ENCODE assay signal across 25 mouse cellular contexts in genomic region chr14:29362448-29362847, GRCm38 (mm10).
DNase-seq lines count a peak whose midpoint lies in the region; ATAC-seq and TF ChIP-seq lines count a peak whose summit lies in the region.
"Had no signal": no experiment of that assay in that cellular context is flagged by ENCODE, and none has a peak within 500 bp of the region (broad histone marks: within the 10 kb centered on the region; RNA-seq: fewer than 3 reads in every experiment).

No protein-coding gene starts in this region.

- CTCF ChIA-PET in Patski (lab: Charles Lee) = no interaction called here

- no peaks in the 10 kb centered on the region for H3K9me3 ChIP-seq in limb, embryonic 14.5 days (ENCODE audit: control insufficient read depth, low read length)
- H3K9me3 ChIP-seq in limb, embryonic 10.5 days (replicated peaks) = no peaks in the 10 kb centered on the region
- H3K9me3 ChIP-seq: forebrain, embryonic 10.5 days; hindbrain, embryonic 13.5 days; limb, embryonic 15.5 days; neural tube, embryonic 15.5 days had no signal

- peaks cover 6% of the 10 kb centered on the region for H3K4me1 ChIP-seq in limb, embryonic 14.5 days (ENCODE audit: control insufficient read depth, insufficient read depth, low read length)
- no peaks in the 10 kb centered on the region for H3K4me1 ChIP-seq in limb, embryonic 10.5 days
- H3K4me1 ChIP-seq: forebrain, embryonic 10.5 days; liver, embryonic 15.5 days; neural tube, embryonic 15.5 days had no signal

- POLR2A ChIA-PET in Patski (lab: Charles Lee) = no interaction called here

- no peak for TF ChIP-seq POLR2A in limb, embryonic 14.5 days (IDR thresholded peaks at IDR 0.05; ENCODE audit: borderline replicate concordance, extremely low read depth, insufficient read depth, insufficient read length)

- no peak overlapping the region for H3K4me3 ChIP-seq in limb, embryonic 14.5 days (replicated peaks; ENCODE audit: low read length)
- no peak overlapping the region for H3K4me3 ChIP-seq in limb, embryonic 10.5 days
- H3K4me3 ChIP-seq: forebrain, embryonic 10.5 days; gastrocnemius, adult 2 months; hindbrain, embryonic 13.5 days; limb, embryonic 15.5 days; liver, embryonic 15.5 days; neural tube, embryonic 15.5 days had no signal

- H3K4me2 ChIP-seq in limb, embryonic 14.5 days (replicated peaks; ENCODE audit: low read depth, low read length, severe bottlenecking) = no peak overlapping the region
- H3K4me2 ChIP-seq: hindbrain, embryonic 13.5 days; limb, embryonic 15.5 days; liver, embryonic 15.5 days; neural tube, embryonic 15.5 days had no signal

- no peak overlapping the region for H3K27ac ChIP-seq in limb, embryonic 14.5 days (replicated peaks; ENCODE audit: low read depth, low read length)
- H3K27ac ChIP-seq in limb, embryonic 10.5 days = no peak overlapping the region
- H3K27ac ChIP-seq: forebrain, embryonic 10.5 days; gastrocnemius, adult 2 months; hindbrain, embryonic 13.5 days; limb, embryonic 15.5 days; liver, embryonic 15.5 days; neural tube, embryonic 15.5 days had no signal

- intact Hi-C loops in left cerebral cortex, postnatal 14 days (cut with DNase I) = no loop called here

- DNase-seq in embryo, embryonic 10.5 days (ENCODE audit: low spot score) = peak; percentile 1
- no peak for DNase-seq in embryo, embryonic 11 days
- DNase-seq in limb, embryonic 14.5 days (ENCODE audit: low spot score) = peak; percentile 67
- DNase-seq in limb, embryonic 10.5 days (ENCODE audit: low spot score) = no peak
- peak; percentile 17 for DNase-seq in Patski (ENCODE audit: low read depth, low spot score)
- DNase-seq in forelimb bud, embryonic 11.5 days (ENCODE audit: low read depth, low spot score) = peak; percentile 2
- DNase-seq in left cerebral cortex, postnatal 14 days (ENCODE audit: low spot score in 2 of 2) = no peak
- DNase-seq in adrenal gland, adult (ENCODE audit: inconsistent age in 2 of 2, low spot score in 1 of 2) = no peak
- DNase-seq: adrenal gland, postnatal 25 days; cerebellum, adult 11-12 months; cerebellum, postnatal 14 days; gastrocnemius, adult 2 months; heart, adult 18-20 months; kidney, adult 8-10 months; kidney, postnatal 36 days; lung, postnatal 14 days; thymus, postnatal 36 days had no signal

- no peaks in the 10 kb centered on the region for H3K27me3 ChIP-seq in limb, embryonic 14.5 days (ENCODE audit: control insufficient read depth, insufficient read depth, low read length)
- no peaks in the 10 kb centered on the region for H3K27me3 ChIP-seq in limb, embryonic 10.5 days (ENCODE audit: low read depth, poor library complexity, severe bottlenecking)
- no peaks in the 10 kb centered on the region for H3K27me3 ChIP-seq in Patski
- H3K27me3 ChIP-seq: CH12.LX; hindbrain, embryonic 13.5 days; limb, embryonic 15.5 days; liver, embryonic 15.5 days; neural tube, embryonic 15.5 days had no signal

- WGBS in limb, embryonic 14.5 days = 36% methylated on average over 3 of the region's 3 CpGs
- 63% methylated on average over 3 of the region's 3 CpGs for WGBS in limb, embryonic 10.5 days

- TF ChIP-seq CTCF in Patski (IDR thresholded peaks at IDR 0.05) = no peak

- ATAC-seq in limb, embryonic 14.5 days (ENCODE audit: low FRiP score, low read depth) = no peak
- peak; percentile 79 for ATAC-seq in Patski
- ATAC-seq: inflammation-experienced regulatory T-cells, adult 6 months; midbrain, embryonic 16.5 days had no signal

- H3K9ac ChIP-seq in limb, embryonic 14.5 days (ENCODE audit: low read depth, low read length, severe bottlenecking) = no peak overlapping the region
- H3K9ac ChIP-seq: hindbrain, embryonic 13.5 days; limb, embryonic 15.5 days; liver, embryonic 15.5 days; neural tube, embryonic 15.5 days had no signal

- no peaks in the 10 kb centered on the region for H3K36me3 ChIP-seq in limb, embryonic 14.5 days (ENCODE audit: control insufficient read depth, insufficient read depth, low read length)
- H3K36me3 ChIP-seq in limb, embryonic 10.5 days = no peaks in the 10 kb centered on the region
- H3K36me3 ChIP-seq: forebrain, embryonic 10.5 days; hindbrain, embryonic 13.5 days; limb, embryonic 15.5 days; liver, embryonic 15.5 days; neural tube, embryonic 15.5 days had no signal

- in situ Hi-C loops in Patski (cut with MboI; ENCODE audit: low pct_unique_long_range_greater_than_20kb) = no loop called here

Comparison
In these comparisons a context has a peak if more than half of its experiments do, and no peak if none do; other contexts are left out.
1. DNase-seq: peak in embryo, embryonic 10.5 days (single experiment), limb, embryonic 14.5 days (single experiment), Patski (single experiment) and forelimb bud, embryonic 11.5 days (single experiment); none in embryo, embryonic 11 days (single experiment), limb, embryonic 10.5 days (single experiment), left cerebral cortex, postnatal 14 days (0 of 2) and adrenal gland, adult (0 of 2).